Mouse (Mus musculus) lung, adult 2 months (tissue): ENCODE results near the gene Slc2a12.

Experiments
- CTCF ChIP-seq: fragments of 200-500 bp; IDR thresholded peaks from 2 replicates; pipeline ENCODE4 v1.5.1; 2011; ENCODE audit warnings: mild to moderate bottlenecking, low read length, control low read depth; ENCODE audit not compliant: insufficient read depth
- POLR2A ChIP-seq: fragments of 200-500 bp; IDR thresholded peaks from 2 replicates; pipeline ENCODE4 v1.6.1; 2011; ENCODE audit warnings: low read depth, mild to moderate bottlenecking, control low read depth, low read length, borderline replicate concordance; ENCODE audit errors: extremely low read depth

DNA sequence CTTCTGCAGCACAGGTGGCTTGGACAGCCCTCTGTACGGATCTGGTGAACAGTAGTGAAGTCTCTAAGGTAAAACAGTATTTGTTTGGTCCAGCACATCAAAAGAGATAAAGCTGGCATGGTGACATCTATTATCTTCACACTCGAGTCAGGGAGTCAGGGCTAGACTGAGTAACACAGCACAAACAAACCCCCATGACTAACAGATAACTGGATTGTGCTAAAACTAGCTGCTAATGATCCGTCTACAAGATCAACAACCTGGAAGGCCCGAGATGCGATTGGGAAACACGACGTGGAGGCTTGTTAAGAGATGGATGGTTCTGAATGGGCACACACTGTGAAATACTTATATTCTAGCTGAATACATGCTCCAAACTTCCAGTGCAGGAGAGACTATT lies 101.1 kb downstream of the Slc2a12 start:
- no peak for TF ChIP-seq CTCF
- TF ChIP-seq POLR2A, result no peak
